Mouse (Mus musculus) hindbrain, embryonic 16.5 days (tissue): ENCODE measurements around the gene Rtl5. TPM values are rescaled to one million over a fixed set of nuclear protein-coding genes. Genes with fewer than 3 reads are reported as not detected.

Experiments used
- ATAC-seq: fragments of 200-750 bp; cut with Nextera tagmentation; 2 replicates; pipeline ENCODE4 v1.8.0; 2017; ENCODE audit warnings: moderate TSS enrichment, moderate library complexity
- H3K27ac ChIP-seq: fragments of 300-500 bp; sonication (generic); 2 replicates; pipeline ENCODE4 v1.5.1; 2014; ENCODE audit warnings: low read depth, mild to moderate bottlenecking, control low read depth, low read length, moderate library complexity
- H3K27me3 ChIP-seq: fragments of 300-500 bp; sonication (generic); replicated peaks from 2 replicates; pipeline ENCODE4 v1.6.1; 2014; ENCODE audit warnings: low read length; ENCODE audit not compliant: control insufficient read depth, insufficient read depth
- H3K36me3 ChIP-seq: fragments of 300-500 bp; sonication (generic); 2 replicates; pipeline ENCODE4 v1.6.1; 2014; ENCODE audit warnings: mild to moderate bottlenecking, low read length, moderate library complexity, mixed read lengths; ENCODE audit not compliant: control insufficient read depth, insufficient read depth
- H3K4me1 ChIP-seq: fragments of 300-500 bp; sonication (generic); 2 replicates; pipeline ENCODE4 v1.6.1; 2014; ENCODE audit warnings: low read depth, low read length; ENCODE audit not compliant: control insufficient read depth, insufficient read depth
- H3K4me2 ChIP-seq: fragments of 300-500 bp; sonication (generic); 2 replicates; pipeline ENCODE4 v1.6.1; 2014; ENCODE audit warnings: mild to moderate bottlenecking, low read length, control low read depth, moderate library complexity
- H3K4me3 ChIP-seq: fragments of 300-500 bp; sonication (generic); 2 replicates; pipeline ENCODE4 v1.5.1; 2014; ENCODE audit warnings: mild to moderate bottlenecking, low read length, control low read depth, moderate library complexity
- H3K9ac ChIP-seq: fragments of 300-500 bp; sonication (generic); 2 replicates; pipeline ENCODE4 v1.6.1; 2014; ENCODE audit warnings: low read depth, mild to moderate bottlenecking, control low read depth, low read length, moderate library complexity
- H3K9me3 ChIP-seq: fragments of 300-500 bp; sonication (generic); 2 replicates; pipeline ENCODE4 v1.6.1; 2014; ENCODE audit warnings: mild to moderate bottlenecking, low read length, moderate library complexity; ENCODE audit not compliant: control insufficient read depth
- WGBS: fragments of 180-500 bp; shearing (Covaris S2); extraction: QIAGEN DNeasy Blood & Tissue Kit; methylation state at CpG from one replicate; pipeline ENCODE4 v1.1.7; 2014; 5-methylcytosine and 5-hydroxymethylcytosine counted together
- polyA plus RNA-seq: library from polyadenylated mRNA; unstranded; fragments of >200 nt; fragmentation: Nextera tagmentation; extraction: Ambion mirVana; gene quantifications from 2 replicates; pipeline ENCODE4 v1.2.1, GENCODE M21; 2015

Rtl5 gene
- polyA plus RNA-seq, 1 experiment from 2014 or later: 5.6 TPM

DNA sequence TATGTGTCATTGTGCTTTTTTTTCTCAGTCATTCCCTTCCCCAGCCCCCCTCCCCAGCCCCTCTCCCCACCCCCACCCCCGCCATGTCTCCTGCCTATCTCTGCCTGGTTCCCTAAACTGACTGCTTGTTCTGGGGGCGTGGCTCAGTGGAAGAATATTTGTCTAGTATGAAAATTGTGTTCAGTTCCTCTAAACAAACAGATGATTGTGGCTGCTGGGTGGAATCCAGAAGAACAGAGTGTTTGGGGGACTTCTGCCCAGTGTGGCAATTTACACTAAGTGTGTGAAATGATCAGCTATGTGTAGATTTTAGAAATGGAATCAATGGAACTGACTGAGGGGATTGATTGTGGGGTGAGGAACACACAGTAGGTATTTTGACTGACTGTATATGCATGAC, 37.5 kb downstream of the Rtl5 start:
- no peak overlapping the region for H3K4me2 ChIP-seq
- H3K4me1 ChIP-seq: no peaks in the 10 kb centered on the region; the same call in 1 of the 2 replicates
- no peak overlapping the region for H3K4me3 ChIP-seq
- H3K9ac ChIP-seq: no peak overlapping the region
- H3K36me3 ChIP-seq: no peaks in the 10 kb centered on the region
- 93% methylated on average over 2 of the region's 2 CpGs for WGBS
- no peak for ATAC-seq
- H3K9me3 ChIP-seq: no peaks in the 10 kb centered on the region
- H3K27me3 ChIP-seq: peaks cover 3% of the 10 kb centered on the region; the same call in 1 of the 2 replicates
- no peak overlapping the region for H3K27ac ChIP-seq

DNA sequence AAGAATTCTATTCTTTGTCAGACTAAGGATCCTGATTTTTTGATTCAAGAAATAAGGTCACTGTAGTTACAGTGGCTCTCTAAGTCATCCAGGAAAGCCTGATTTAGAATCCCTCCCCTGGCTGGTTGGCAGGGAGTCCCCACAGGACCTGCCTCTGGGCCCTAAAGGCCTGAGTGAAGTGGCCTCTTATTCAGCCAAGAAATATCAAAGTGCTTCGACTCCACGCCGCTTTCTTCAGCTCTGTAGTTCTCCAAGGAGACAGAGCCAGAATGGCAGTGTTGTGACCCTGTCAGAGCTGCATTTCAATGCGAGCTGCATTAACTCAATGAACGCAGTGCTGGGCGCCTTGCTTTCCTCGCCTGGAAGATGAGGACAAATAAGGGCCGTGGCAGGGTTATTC, 38.7 kb downstream of the Rtl5 start:
- H3K4me1 ChIP-seq: no peaks in the 10 kb centered on the region; the same call in 1 of the 2 replicates
- no peak overlapping the region for H3K4me2 ChIP-seq
- peak; percentile 52; the same call in 1 of the 2 replicates for ATAC-seq
- H3K36me3 ChIP-seq: no peaks in the 10 kb centered on the region
- no peak overlapping the region for H3K9ac ChIP-seq
- H3K27ac ChIP-seq: no peak overlapping the region
- H3K4me3 ChIP-seq: no peak overlapping the region
- H3K27me3 ChIP-seq: peaks cover 3% of the 10 kb centered on the region; the same call in 1 of the 2 replicates
- H3K9me3 ChIP-seq: no peaks in the 10 kb centered on the region
- 51% methylated on average over 8 of the region's 8 CpGs for whole genome bisulfite sequencing

DNA sequence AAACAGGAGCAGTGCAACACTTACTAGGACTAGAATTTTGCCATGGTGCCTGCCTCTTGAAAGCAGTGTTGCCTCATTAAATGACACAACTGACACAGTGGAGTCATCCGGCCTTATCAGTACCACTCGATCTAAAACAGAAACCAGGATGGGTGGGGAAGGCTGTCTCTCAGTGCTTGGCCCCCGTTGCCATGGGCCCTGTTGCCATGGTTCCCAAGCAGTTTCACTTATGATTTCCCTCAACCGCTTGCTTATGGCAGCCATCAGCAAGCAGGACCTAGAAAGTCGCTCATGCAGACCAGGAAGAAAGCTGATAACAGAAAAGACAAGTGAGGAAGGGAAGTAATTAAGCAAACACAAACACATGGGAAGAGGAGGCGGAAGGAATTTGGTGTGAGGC, 39.3 kb downstream of the Rtl5 start:
- peak; percentile 48; the same call in 1 of the 2 replicates for ATAC-seq

DNA sequence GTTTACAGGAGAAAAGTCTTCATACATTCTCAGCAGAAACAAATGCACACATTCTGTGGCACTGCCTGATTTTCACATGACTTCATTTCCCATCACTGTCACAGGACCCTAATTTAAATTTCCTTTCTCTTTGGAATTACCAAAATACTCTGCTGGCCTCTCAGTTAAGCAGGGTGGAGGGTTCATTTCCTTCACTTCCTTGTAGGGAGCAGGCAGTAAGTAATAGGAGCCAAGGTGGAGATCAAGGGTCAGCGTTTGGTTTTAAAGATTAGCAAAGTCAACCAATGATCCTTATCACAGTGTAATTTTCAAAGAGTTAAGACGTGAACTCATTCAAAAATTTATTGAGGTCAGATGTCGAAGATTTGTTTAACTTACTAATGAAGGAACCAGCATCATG, 46.1 kb downstream of the Rtl5 start:
- no peaks in the 10 kb centered on the region for H3K9me3 ChIP-seq
- no peak overlapping the region for H3K9ac ChIP-seq
- H3K36me3 ChIP-seq: no peaks in the 10 kb centered on the region
- H3K4me2 ChIP-seq: no peak overlapping the region
- no peak overlapping the region for H3K4me3 ChIP-seq
- no peaks in the 10 kb centered on the region for H3K4me1 ChIP-seq
- peaks cover 5% of the 10 kb centered on the region; the same call in 1 of the 2 replicates for H3K27me3 ChIP-seq
- 83% methylated on average over 3 of the region's 3 CpGs for whole genome bisulfite sequencing
- ATAC-seq: no peak
- H3K27ac ChIP-seq: no peak overlapping the region

More for the DNA sequence above, 39.3 kb downstream of the Rtl5 start:
- Histone ChIP-seq H3K9ac (no peak overlapping the region), H3K4me3 (no peak overlapping the region), H3K27ac (no peak overlapping the region), H3K4me1 (no peaks in the 10 kb centered on the region; the same call in 1 of the 2 replicates), H3K4me2 (no peak overlapping the region), H3K27me3 (peaks cover 3% of the 10 kb centered on the region; the same call in 1 of the 2 replicates), H3K9me3 (no peaks in the 10 kb centered on the region), H3K36me3 (no peaks in the 10 kb centered on the region)
- 33% methylated on average over 6 of the region's 6 CpGs for WGBS

DNA sequence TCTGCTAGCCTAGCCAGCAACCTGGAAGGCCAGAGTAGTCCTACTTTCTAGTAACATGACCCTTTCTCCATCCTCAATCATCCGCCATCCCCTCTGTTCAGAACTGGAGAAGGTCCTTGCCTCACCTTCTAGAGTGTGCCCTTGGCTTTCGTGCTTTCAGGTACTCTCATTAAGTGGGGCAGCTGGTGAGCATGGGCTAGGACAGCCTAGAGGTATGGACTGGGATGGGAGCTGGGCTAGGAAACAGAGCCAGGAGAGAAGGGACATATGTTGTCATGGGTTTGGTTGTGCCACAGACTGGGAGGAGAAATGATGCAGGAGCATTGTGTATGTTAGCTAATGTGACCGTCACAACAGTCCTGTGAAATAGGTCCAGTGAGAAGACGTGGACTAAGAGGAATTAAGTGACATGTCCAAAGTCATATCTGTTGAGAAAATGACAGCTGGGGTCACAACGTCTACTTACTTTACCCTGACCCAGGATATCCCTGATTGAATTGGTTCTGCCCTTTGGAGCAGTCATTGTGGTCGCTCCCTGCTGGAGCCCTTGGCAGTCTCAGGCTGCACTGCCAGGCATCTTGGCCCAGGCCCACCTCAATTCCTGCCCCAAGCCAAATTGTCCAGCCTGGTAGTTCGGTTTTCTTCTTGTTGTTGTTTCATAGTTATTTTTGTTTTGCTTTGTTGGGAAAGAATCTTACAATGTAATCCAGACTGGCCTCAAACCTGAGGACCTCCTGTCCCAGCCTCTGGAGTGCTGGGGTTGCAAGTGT, 51.4 kb downstream of the Rtl5 start:
- no peak for ATAC-seq
- no peaks in the 10 kb centered on the region for H3K4me1 ChIP-seq
- no peak overlapping the region for H3K27ac ChIP-seq
- H3K4me3 ChIP-seq: no peak overlapping the region
- no peaks in the 10 kb centered on the region for H3K36me3 ChIP-seq
- no peaks in the 10 kb centered on the region for H3K9me3 ChIP-seq
- no peak overlapping the region for H3K9ac ChIP-seq
- H3K27me3 ChIP-seq: peaks cover 2% of the 10 kb centered on the region; the same call in 1 of the 2 replicates
- WGBS: 71% methylated on average over 7 of the region's 7 CpGs
- H3K4me2 ChIP-seq: no peak overlapping the region

DNA sequence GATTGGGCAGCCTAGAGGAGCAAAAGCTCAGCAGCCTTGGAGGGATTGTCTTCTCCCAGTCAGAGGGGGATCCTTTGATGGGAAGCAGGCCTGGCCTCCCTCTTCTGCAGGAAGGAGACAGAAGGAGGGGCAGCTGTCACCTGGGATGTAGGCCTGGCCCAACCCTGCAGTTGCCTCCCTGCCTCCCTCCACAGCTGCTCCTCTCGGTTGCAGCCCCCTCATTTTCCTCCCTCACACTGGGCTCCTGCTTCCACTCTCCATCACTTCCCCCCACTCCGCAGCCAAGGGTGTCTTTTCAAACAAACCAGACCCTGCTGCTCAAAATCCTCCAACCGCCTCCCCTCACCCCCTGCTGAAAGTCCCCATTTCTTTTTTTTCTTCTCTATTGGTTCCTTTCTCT, 52.2 kb downstream of the Rtl5 start:
- Histone ChIP-seq H3K4me1 (no peaks in the 10 kb centered on the region), H3K4me2 (no peak overlapping the region), H3K36me3 (no peaks in the 10 kb centered on the region), H3K27ac (no peak overlapping the region), H3K9ac (no peak overlapping the region), H3K9me3 (no peaks in the 10 kb centered on the region), H3K27me3 (peaks cover 2% of the 10 kb centered on the region; the same call in 1 of the 2 replicates), H3K4me3 (no peak overlapping the region)
- 56% methylated on average over 2 of the region's 3 CpGs for WGBS
- ATAC-seq: no peak

DNA sequence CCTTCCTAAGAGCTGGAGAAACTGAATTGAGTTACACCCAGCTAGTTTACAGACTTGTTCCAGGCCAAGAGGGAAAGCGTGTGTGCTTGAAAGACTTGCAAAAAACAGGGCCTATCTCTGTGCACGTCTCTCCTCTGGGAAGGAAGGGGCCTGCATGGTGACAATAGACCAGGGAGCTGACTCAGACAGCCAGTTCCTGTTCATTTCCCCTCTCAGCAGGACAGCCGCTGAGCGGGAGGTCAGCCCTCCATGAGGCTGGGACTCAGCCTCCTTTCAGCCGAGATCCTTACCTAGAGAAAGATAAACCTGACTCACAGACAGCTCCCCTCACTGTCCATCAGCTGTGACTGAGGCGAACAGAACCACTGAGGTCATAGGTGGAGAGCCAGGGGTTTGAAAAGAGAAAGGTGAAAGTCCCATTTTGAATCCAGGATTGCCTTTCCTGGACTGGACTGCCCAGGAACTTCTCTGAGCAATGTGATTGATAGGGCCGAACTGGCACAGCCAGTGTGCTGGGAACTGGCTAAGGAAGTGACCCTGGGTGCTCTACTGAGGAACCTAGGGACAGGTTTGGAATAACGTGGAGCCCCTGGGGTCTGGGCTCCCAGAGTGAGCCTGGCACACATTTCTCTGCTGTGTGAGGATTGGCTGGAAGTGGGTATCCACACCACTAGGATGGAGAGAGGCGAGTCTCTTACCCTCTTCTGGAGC, 53.7 kb downstream of the Rtl5 start:
- Histone ChIP-seq H3K4me2 (no peak overlapping the region), H3K27me3 (peaks cover 2% of the 10 kb centered on the region; the same call in 1 of the 2 replicates), H3K9me3 (no peaks in the 10 kb centered on the region), H3K4me1 (no peaks in the 10 kb centered on the region), H3K36me3 (no peaks in the 10 kb centered on the region), H3K4me3 (no peak overlapping the region), H3K9ac (no peak overlapping the region), H3K27ac (no peak overlapping the region)
- no peak for ATAC-seq
- WGBS: 51% methylated on average over 9 of the region's 9 CpGs
